Mouse (Mus musculus) hindbrain, embryonic 11.5 days (tissue): ENCODE results near the gene Ldlrad2. TPM values are rescaled to one million over a fixed set of nuclear protein-coding genes. Genes with fewer than 3 reads are reported as not detected.
A peak's percentile ranks its signal among the peaks of the same experiment; 100 is the strongest.

Experiments used
- ATAC-seq: fragments of 200-750 bp; cut with Nextera tagmentation; 2 replicates; pipeline ENCODE4 v1.8.0; 2017; ENCODE audit warnings: mild to moderate bottlenecking, moderate TSS enrichment, moderate library complexity; ENCODE audit not compliant: low FRiP score
- DNase-seq: peaks from one replicate; pipeline ENCODE4 v3.0.0-alpha.2; 2015; ENCODE audit warnings: low spot score
- H3K27ac ChIP-seq: fragments of 300-500 bp; sonication (generic); 2 replicates; pipeline ENCODE4 v1.5.1; 2014; ENCODE audit warnings: mild to moderate bottlenecking, low read depth, low read length
- H3K27me3 ChIP-seq: fragments of 300-500 bp; sonication (generic); 2 replicates; pipeline ENCODE4 v1.6.1; 2014; ENCODE audit warnings: mild to moderate bottlenecking, low read length, moderate library complexity, mixed read lengths; ENCODE audit not compliant: control insufficient read depth, insufficient read depth
- H3K36me3 ChIP-seq: fragments of 300-500 bp; sonication (generic); 2 replicates; pipeline ENCODE4 v1.6.1; 2014; ENCODE audit warnings: mild to moderate bottlenecking, low read length, moderate library complexity, mixed read lengths; ENCODE audit not compliant: control insufficient read depth, insufficient read depth
- H3K4me1 ChIP-seq: fragments of 300-500 bp; sonication (generic); replicated peaks from 2 replicates; pipeline ENCODE4 v1.6.1; 2014; ENCODE audit warnings: low read length, mixed read lengths; ENCODE audit not compliant: control insufficient read depth, insufficient read depth
- H3K4me2 ChIP-seq: fragments of 300-500 bp; sonication (generic); replicated peaks from 2 replicates; pipeline ENCODE4 v1.6.1; 2014; ENCODE audit warnings: mild to moderate bottlenecking, low read depth, low read length
- H3K4me3 ChIP-seq: fragments of 300-500 bp; sonication (generic); 2 replicates; pipeline ENCODE4 v1.5.1; 2014; ENCODE audit warnings: low read depth, low read length
- H3K9ac ChIP-seq: fragments of 300-500 bp; sonication (generic); 2 replicates; pipeline ENCODE4 v1.6.1; 2014; ENCODE audit warnings: low read depth, low read length
- H3K9me3 ChIP-seq: fragments of 300-500 bp; sonication (generic); 2 replicates; pipeline ENCODE4 v1.6.1; 2016; ENCODE audit warnings: low read length; ENCODE audit not compliant: control insufficient read depth
- WGBS: fragments of 180-500 bp; shearing (Covaris S2); extraction: QIAGEN DNeasy Blood & Tissue Kit; methylation state at CpG from one replicate; pipeline ENCODE4 v1.1.7; 2014; 5-methylcytosine and 5-hydroxymethylcytosine counted together
- polyA plus RNA-seq: library from polyadenylated mRNA; unstranded; fragments of >200 nt; fragmentation: Nextera tagmentation; extraction: Ambion mirVana; gene quantifications from 2 replicates; pipeline ENCODE4 v1.2.1, GENCODE M21; 2014

The Ldlrad2 gene
- polyA plus RNA-seq, 1 experiment from 2014 or later = 0.77 TPM

DNA sequence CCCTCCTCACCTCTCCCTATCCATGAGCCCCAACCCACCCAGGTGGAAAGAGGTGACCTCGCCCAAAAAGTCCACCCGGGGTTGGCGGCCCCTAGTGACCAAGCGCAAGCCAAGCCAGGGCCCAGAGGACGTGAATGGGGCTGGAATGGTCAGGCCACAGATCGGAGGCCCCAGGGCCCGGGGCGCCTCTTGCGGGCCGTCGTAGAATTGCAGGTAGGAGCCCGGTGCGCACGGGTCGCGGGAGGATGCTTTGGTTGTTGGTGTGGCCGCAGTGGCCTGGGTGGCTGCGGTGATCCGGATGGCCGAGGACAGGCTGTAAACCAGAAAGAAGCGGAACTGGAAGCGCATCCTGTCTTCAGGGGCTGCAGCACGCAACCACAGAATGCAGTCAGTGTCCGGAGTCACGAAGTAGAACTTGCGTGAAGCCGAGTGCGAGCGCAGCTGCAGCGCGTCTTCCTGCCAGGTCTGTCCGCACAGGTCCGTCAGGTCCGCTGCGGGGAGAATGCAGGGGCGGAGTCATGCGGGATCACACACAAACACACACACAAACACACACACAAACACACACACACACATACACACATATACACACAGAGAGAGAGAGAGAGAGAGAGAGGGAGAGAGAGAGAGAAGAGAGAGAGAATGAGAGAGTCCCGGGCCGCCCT is 3.9 kb upstream of the Ldlrad2 start:
- H3K4me1 ChIP-seq = peaks cover 3% of the 10 kb centered on the region; the same call in 1 of the 2 replicates
- H3K27ac ChIP-seq = no peak overlapping the region
- ATAC-seq = peak; percentile 51; the same call in 1 of the 2 replicates
- H3K36me3 ChIP-seq = no peaks in the 10 kb centered on the region
- H3K4me3 ChIP-seq = peak overlapping the region; percentile 34
- H3K4me2 ChIP-seq = peak overlapping the region; percentile 71
- DNase-seq = peak; percentile 83
- peaks cover 7% of the 10 kb centered on the region for H3K27me3 ChIP-seq
- 5% methylated on average over 39 of the region's 39 CpGs for WGBS
- H3K9me3 ChIP-seq = no peaks in the 10 kb centered on the region
- H3K9ac ChIP-seq = no peak overlapping the region

DNA sequence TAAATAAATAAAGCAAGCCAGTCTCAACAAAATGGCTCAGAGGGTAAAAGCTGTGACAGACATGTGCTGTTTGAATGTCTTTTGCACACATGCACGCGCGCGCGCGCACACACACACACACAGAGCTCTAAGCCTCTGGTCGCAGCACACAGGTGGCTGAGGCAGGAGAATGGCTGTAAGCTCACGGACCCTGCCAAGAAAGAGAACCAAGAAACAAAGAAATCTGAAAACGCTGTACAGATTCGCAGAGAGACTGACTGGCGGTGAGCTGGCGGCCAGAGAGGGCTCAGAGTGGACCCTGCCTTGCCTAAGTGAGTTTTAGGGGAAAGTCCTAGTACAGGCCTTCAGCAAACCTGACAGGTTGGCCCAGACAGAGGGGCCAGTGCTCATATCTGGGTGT is 3.1 kb upstream of the Ldlrad2 start:
- Histone ChIP-seq H3K36me3 (no peaks in the 10 kb centered on the region), H3K27me3 (peaks cover 7% of the 10 kb centered on the region), H3K4me1 (peaks cover 3% of the 10 kb centered on the region; the same call in 1 of the 2 replicates), H3K27ac (no peak overlapping the region), H3K9me3 (no peaks in the 10 kb centered on the region), H3K9ac (no peak overlapping the region), H3K4me3 (no peak overlapping the region), H3K4me2 (no peak overlapping the region)
- DNase-seq (no peak), ATAC-seq (no peak)
- 94% methylated on average over 12 of the region's 12 CpGs for WGBS

DNA sequence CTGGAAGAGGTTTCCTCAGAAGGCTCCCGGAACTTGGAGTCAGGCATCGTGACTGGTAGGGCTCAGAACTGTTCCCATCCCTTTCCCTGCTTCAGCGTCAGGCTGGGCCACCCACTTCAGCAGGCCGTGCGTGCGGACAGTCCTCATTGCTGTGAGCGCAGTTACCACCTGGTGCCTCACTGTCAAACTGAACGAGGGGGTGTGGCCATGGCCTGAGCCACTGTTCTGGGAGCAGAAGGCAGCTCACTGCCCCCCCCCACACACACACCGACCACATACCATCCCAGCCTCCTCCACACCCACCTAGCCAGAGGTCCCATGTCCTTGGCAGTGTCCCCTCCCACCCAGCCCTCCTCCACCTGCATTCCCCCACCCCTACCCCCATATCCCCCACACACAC is 4.5 kb downstream of the Ldlrad2 start:
- no peaks in the 10 kb centered on the region for H3K36me3 ChIP-seq
- no peaks in the 10 kb centered on the region for H3K27me3 ChIP-seq
- H3K4me1 ChIP-seq = no peaks in the 10 kb centered on the region
- no peak overlapping the region for H3K27ac ChIP-seq
- H3K9me3 ChIP-seq = no peaks in the 10 kb centered on the region
- H3K4me2 ChIP-seq = no peak overlapping the region
- ATAC-seq (no peak; the same call in 1 of the 2 replicates), DNase-seq (no peak)
- H3K4me3 ChIP-seq = no peak overlapping the region
- no peak overlapping the region for H3K9ac ChIP-seq
- WGBS = 83% methylated on average over 9 of the region's 9 CpGs

DNA sequence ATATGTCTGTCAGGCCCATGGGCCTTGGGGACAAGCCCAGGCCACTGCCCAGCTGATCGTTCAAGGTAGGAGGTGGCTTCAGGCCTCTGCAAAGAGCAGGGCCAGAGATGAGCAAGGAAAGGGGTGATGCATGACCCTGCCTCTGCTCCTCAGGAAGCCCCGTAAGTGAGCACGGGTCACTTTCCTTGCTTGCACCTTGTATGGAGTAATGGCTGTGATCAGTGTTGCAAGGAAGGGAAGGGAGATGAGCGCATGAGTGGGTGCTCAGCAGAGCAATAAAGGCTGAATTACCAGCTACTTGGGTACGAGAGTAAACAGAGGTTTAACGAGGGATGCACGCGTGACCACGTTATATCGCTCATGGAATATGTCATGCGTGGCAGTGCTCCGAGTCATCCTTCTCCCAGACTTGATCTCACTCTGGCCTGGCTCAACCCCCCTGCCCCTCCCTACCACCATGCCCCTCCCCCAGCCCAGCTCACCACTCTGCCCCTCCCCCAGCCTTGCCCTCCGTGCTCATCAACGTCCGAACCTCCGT is 17.6 kb downstream of the Ldlrad2 start:
- H3K27ac ChIP-seq = no peak overlapping the region
- no peak for ATAC-seq
- no peaks in the 10 kb centered on the region for H3K4me1 ChIP-seq
- no peak for DNase-seq
- WGBS = 91% methylated on average over 16 of the region's 16 CpGs
- H3K36me3 ChIP-seq = 0 out of 2 replicates have a peak, but pooled peaks cover 2% of the 10 kb centered on the region
- no peak overlapping the region for H3K4me2 ChIP-seq
- no peaks in the 10 kb centered on the region for H3K9me3 ChIP-seq
- no peak overlapping the region for H3K9ac ChIP-seq
- no peak overlapping the region for H3K4me3 ChIP-seq
- H3K27me3 ChIP-seq = no peaks in the 10 kb centered on the region

DNA sequence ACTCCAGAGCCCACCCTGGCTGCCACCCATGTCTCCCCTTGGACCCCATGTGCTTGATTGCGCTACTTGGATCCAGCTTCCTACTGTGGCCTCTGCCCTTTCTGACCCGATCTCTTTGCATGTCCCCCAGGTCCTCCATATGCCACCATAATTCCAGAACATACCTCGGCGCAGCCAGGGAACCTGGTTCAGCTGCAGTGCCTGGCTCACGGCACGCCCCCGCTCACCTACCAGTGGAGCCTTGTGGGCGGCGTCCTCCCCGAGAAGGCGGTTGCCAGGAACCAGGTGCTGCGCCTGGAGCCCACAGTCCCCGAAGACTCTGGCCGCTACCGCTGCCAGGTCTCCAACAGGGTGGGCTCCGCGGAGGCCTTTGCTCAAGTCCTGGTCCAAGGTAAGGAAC is 20.9 kb downstream of the Ldlrad2 start:
- H3K4me2 ChIP-seq = no peak overlapping the region
- no peak overlapping the region for H3K27ac ChIP-seq
- H3K9ac ChIP-seq = no peak overlapping the region
- 0 out of 2 replicates have a peak, but pooled peaks cover 2% of the 10 kb centered on the region for H3K36me3 ChIP-seq
- WGBS = 95% methylated on average over 17 of the region's 17 CpGs
- no peak overlapping the region for H3K4me3 ChIP-seq
- DNase-seq (no peak), ATAC-seq (no peak)
- no peaks in the 10 kb centered on the region for H3K27me3 ChIP-seq
- no peaks in the 10 kb centered on the region for H3K4me1 ChIP-seq
- no peaks in the 10 kb centered on the region for H3K9me3 ChIP-seq

DNA sequence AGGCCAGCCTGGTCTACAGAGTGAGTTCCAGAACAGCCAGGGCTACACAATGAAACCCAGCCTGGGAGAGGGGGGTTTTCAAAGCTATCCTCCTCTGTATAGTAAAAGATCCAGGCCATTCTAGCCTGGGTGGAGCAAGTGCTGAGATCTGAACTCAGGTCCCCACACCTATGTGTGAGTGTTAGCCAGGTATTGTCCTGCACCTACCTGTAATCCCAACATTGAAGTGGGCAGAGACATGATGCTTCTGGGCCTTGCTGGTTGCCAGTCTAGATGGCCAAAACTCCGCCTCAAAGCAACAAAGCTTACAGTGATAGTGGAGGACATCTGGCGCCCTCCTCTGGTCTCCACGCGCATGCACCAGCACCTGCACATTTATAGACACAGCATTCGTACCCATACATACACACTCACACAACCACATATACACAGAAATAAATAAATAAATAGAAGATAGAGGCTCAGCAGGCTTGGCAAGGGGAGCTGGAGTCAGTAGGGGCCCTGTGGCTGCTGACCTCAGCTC is 28.3 kb downstream of the Ldlrad2 start:
- no peaks in the 10 kb centered on the region for H3K4me1 ChIP-seq
- no peaks in the 10 kb centered on the region for H3K9me3 ChIP-seq
- no peak overlapping the region for H3K27ac ChIP-seq
- DNase-seq (peak; percentile 68), ATAC-seq (no peak)
- no peak overlapping the region for H3K4me2 ChIP-seq
- no peaks in the 10 kb centered on the region for H3K27me3 ChIP-seq
- no peak overlapping the region for H3K4me3 ChIP-seq
- 0 out of 2 replicates have a peak, but pooled peaks cover 2% of the 10 kb centered on the region for H3K36me3 ChIP-seq
- 68% methylated on average over 5 of the region's 5 CpGs for WGBS
- H3K9ac ChIP-seq = no peak overlapping the region

DNA sequence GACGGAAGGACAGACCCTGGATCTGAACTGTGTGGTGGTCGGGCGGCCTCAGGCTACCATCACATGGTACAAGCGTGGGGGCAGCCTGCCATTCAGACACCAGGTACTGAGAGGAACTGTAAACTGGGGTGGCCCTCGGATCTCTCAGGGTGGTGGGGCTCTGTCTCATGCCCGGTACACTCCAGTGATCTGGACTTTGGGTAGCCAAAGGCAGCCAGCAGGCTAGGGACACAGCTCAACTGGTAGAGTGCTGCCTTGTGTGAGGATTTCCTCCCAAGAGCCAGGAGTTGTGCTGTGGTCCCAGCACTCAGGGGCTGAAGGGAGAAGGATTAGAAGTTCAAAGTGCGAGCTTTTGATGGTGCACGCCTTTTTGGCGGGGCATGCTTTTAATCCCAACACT is 28.8 kb downstream of the Ldlrad2 start:
- Histone ChIP-seq H3K4me1 (no peaks in the 10 kb centered on the region), H3K9ac (no peak overlapping the region), H3K9me3 (no peaks in the 10 kb centered on the region), H3K4me3 (no peak overlapping the region), H3K36me3 (0 out of 2 replicates have a peak, but pooled peaks cover 2% of the 10 kb centered on the region), H3K4me2 (no peak overlapping the region), H3K27ac (no peak overlapping the region), H3K27me3 (no peaks in the 10 kb centered on the region)
- ATAC-seq (no peak), DNase-seq (no peak)
- 95% methylated on average over 9 of the region's 9 CpGs for WGBS

DNA sequence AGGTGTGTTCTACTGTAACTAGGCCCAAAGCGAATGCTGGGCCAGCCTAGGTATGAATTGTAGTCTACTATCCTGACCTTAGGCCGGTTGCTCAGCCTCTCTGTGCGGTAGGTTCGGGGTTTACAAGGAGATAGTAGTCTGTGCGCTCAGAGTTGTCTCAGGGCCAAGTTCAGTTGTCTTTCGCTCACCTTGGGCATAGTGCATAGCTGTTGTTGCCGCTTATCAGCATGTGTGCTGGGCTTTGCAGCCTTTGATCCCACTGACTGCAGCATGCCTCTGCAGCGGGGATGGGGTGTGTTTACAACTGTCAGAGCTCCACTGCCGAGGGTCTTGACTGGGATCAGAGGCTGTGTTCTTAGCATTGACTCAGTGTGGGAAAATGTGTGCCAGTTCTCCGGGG is 31.4 kb downstream of the Ldlrad2 start:
- H3K27me3 ChIP-seq = no peaks in the 10 kb centered on the region
- no peak for ATAC-seq
- WGBS = 92% methylated on average over 10 of the region's 10 CpGs
- H3K4me2 ChIP-seq = no peak overlapping the region
- no peak overlapping the region for H3K9ac ChIP-seq
- H3K27ac ChIP-seq = no peak overlapping the region
- H3K9me3 ChIP-seq = no peaks in the 10 kb centered on the region
- no peaks in the 10 kb centered on the region for H3K4me1 ChIP-seq
- H3K36me3 ChIP-seq = 0 out of 2 replicates have a peak, but pooled peaks cover 2% of the 10 kb centered on the region
- no peak for DNase-seq
- no peak overlapping the region for H3K4me3 ChIP-seq

DNA sequence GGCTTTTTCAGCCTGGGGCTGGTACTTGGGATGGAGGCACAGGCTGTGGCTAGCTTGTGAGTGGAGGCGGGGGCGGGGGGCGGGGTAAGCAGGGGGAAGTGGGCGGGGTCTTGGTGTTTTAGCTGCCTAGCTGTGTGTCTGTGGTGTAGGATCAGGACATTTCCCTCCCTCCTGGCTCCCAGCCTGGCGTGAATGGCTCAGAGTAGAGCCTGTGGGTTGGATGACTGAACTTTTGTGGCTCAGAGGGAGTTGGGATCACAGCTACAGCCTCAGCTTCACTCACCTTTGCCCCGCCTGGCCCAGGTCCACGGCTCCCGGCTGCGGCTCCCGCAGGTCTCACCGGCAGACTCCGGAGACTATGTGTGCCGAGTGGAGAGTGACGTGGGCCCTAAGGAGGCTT is 34.0 kb downstream of the Ldlrad2 start:
- Histone ChIP-seq H3K4me1 (no peaks in the 10 kb centered on the region), H3K4me3 (no peak overlapping the region), H3K4me2 (no peak overlapping the region), H3K27ac (no peak overlapping the region), H3K27me3 (no peaks in the 10 kb centered on the region), H3K36me3 (no peaks in the 10 kb centered on the region), H3K9ac (no peak overlapping the region), H3K9me3 (no peaks in the 10 kb centered on the region)
- no peak for ATAC-seq
- WGBS = 76% methylated on average over 14 of the region's 14 CpGs
- no peak for DNase-seq
